Mouse (Mus musculus) stomach, postnatal 0 days (tissue): ENCODE measurements around the gene Srgap2.
A peak's percentile ranks its signal among the peaks of the same experiment; 100 is the strongest.

Experiments used
- CTCF ChIP-seq: IDR thresholded peaks from 2 replicates; pipeline ENCODE4 v1.5.1; 2016; ENCODE audit warnings: antibody characterized with exemption, low read depth, mild to moderate bottlenecking, moderate library complexity
- EP300 ChIP-seq: optimal IDR thresholded peaks from 2 replicates; pipeline ENCODE3; 2016; ENCODE audit warnings: antibody characterized with exemption

DNA sequence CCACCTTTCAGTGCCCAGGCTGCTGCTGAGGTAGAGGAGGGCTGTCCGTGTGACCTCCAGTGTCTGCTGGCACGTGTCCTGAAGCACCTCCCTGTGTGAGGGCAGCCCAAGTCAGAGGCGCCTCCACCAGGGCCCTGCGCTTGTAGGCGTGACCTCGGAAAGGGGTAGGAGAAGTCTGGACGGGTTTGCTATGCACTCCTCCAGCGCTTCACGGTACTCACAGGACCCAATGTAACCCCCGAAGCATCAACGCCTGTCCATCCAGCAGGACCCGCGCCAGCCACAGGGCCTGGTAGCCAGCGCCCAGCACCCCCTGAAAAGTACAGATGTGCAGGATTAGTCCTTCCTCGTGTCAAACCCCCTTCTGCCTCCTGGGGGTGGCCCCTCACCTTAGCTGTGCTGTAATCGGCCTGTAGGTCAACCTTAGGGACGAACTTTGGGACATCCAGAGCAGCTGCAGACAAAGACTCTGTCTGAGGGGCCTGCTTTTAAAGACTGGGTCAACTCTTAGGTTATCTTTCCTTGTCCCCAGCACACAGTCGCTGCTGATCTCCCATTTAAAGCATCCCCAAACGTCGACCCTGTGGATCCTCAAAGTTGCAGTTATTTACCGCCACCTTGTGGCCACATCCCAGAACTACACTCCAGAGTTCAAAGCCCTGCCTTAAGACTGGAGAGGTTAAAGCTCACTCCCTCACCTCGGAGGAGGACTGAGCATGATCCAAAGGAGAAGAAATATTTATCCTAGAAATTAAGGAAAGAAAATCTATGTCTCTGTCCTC lies 257.2 kb downstream of the Srgap2 start:
- peak; percentile 92 for TF ChIP-seq CTCF
- TF ChIP-seq EP300: no peak
